Mouse (Mus musculus) hindbrain, embryonic 13.5 days (tissue): ENCODE data around the gene Stk35. TPM values are rescaled to one million over a fixed set of nuclear protein-coding genes. Genes with fewer than 3 reads are reported as not detected.

Experiments used
- ATAC-seq: fragments of 200-750 bp; cut with Nextera tagmentation; 2 replicates; pipeline ENCODE4 v1.8.0; 2017; ENCODE audit warnings: moderate TSS enrichment; ENCODE audit not compliant: low FRiP score
- H3K27ac ChIP-seq: fragments of 300-500 bp; sonication (generic); 2 replicates; pipeline ENCODE4 v1.5.1; 2015; ENCODE audit warnings: inconsistent platforms, mild to moderate bottlenecking, moderate library complexity
- H3K27me3 ChIP-seq: fragments of 300-500 bp; sonication (generic); 2 replicates; pipeline ENCODE4 v1.6.1; 2015; ENCODE audit warnings: mild to moderate bottlenecking, inconsistent platforms
- H3K36me3 ChIP-seq: fragments of 300-500 bp; sonication (generic); 2 replicates; pipeline ENCODE4 v1.6.1; 2015; ENCODE audit warnings: mild to moderate bottlenecking, inconsistent platforms
- H3K4me1 ChIP-seq: fragments of 300-500 bp; sonication (generic); replicated peaks from 2 replicates; pipeline ENCODE4 v1.6.1; 2015; ENCODE audit warnings: inconsistent platforms
- H3K4me2 ChIP-seq: fragments of 300-500 bp; sonication (generic); 2 replicates; pipeline ENCODE4 v1.6.1; 2015; ENCODE audit warnings: inconsistent platforms, mild to moderate bottlenecking, moderate library complexity
- H3K4me3 ChIP-seq: fragments of 300-500 bp; sonication (generic); 2 replicates; pipeline ENCODE4 v1.5.1; 2015; ENCODE audit warnings: mild to moderate bottlenecking, inconsistent platforms
- H3K9ac ChIP-seq: fragments of 300-500 bp; sonication (generic); 2 replicates; pipeline ENCODE4 v1.6.1; 2015; ENCODE audit warnings: mild to moderate bottlenecking, inconsistent platforms
- H3K9me3 ChIP-seq: fragments of 300-500 bp; sonication (generic); 2 replicates; pipeline ENCODE4 v1.6.1; 2016; ENCODE audit warnings: inconsistent platforms
- WGBS: fragments of 180-500 bp; shearing (Covaris S2); methylation state at CpG from one replicate; pipeline ENCODE4 v1.1.7; 2015; 5-methylcytosine and 5-hydroxymethylcytosine counted together
- polyA plus RNA-seq: library from polyadenylated mRNA; unstranded; fragments of >200 nt; fragmentation: Nextera tagmentation; extraction: Ambion mirVana; gene quantifications from 2 replicates; pipeline ENCODE4 v1.2.1, GENCODE M21; 2015

Gene Stk35
- polyA plus RNA-seq, 1 experiment from 2014 or later: 8.7 TPM

DNA sequence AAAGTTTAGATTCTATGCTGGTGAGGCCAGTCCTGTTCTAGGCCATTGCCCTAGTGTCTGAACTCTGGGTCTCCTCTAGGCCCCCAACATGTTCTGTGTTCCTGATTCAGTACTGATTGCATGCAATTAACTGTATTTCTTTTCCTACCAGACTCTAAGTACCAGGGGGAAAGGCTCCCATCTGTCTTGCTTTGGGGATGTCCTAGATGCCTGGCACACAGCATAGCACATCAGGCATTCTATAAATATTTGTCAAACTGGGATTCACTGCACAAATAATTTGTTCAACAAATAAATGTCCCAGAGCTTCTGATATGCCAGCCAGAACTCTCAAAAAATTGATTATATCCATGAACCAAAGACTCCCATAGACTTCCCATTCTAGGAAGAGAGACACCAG, 76.6 kb downstream of the Stk35 start:
- Histone ChIP-seq H3K4me3 (no peak overlapping the region), H3K4me1 (0 out of 2 replicates have a peak, but pooled peaks cover 4% of the 10 kb centered on the region), H3K36me3 (no peaks in the 10 kb centered on the region), H3K9ac (no peak overlapping the region), H3K27ac (no peak overlapping the region), H3K27me3 (no peaks in the 10 kb centered on the region), H3K4me2 (no peak overlapping the region), H3K9me3 (no peaks in the 10 kb centered on the region)
- ATAC-seq: no peak

DNA sequence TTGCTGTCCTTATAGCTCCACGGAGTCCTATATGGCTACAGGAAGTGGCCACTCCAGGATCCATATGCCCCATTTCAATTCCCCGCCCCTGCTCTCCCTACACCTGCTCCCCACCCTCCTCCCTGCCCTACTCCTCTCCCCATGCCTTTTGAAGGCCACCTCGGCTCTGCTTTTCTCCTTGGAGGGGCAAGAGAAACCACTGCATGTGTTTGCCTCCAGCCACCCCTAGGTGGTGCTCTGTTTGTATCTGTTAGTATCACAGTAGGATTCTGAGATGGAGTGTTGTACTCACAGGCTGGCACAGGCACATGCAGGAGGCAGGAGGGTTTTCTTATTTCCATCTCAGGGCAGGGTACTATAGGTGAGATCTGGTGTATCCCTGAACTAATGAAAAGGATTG, 79.5 kb downstream of the Stk35 start:
- Histone ChIP-seq H3K27ac (no peak overlapping the region), H3K36me3 (no peaks in the 10 kb centered on the region), H3K27me3 (no peaks in the 10 kb centered on the region), H3K4me2 (no peak overlapping the region), H3K4me1 (0 out of 2 replicates have a peak, but pooled peaks cover 2% of the 10 kb centered on the region), H3K9ac (no peak overlapping the region), H3K9me3 (no peaks in the 10 kb centered on the region), H3K4me3 (no peak overlapping the region)
- ATAC-seq: no peak
- 36% methylated on average over 3 of the region's 3 CpGs for WGBS

DNA sequence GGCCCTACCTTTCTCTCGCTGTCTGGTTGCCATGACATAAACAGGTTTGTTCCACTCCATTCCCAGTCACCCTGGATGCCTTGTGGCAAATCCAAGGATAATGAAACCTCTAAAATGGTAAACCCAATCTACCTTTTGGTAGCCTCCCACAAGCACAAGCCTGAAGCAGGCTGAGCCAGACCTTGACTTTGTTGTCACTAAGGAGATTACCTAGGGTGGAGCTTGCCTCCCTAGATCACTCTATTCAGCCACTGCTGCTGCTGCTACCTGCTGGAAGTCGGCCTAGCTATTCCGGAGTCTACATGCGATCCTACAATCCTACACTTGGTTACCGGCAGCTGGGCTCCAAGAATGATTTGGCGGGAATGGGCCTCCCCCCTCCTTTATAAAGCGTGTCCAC, 79.9 kb downstream of the Stk35 start:
- Histone ChIP-seq H3K4me2 (no peak overlapping the region), H3K9ac (no peak overlapping the region), H3K4me3 (no peak overlapping the region), H3K9me3 (no peaks in the 10 kb centered on the region), H3K27ac (no peak overlapping the region), H3K4me1 (0 out of 2 replicates have a peak, but pooled peaks cover 2% of the 10 kb centered on the region), H3K36me3 (no peaks in the 10 kb centered on the region), H3K27me3 (no peaks in the 10 kb centered on the region)
- ATAC-seq: no peak
- WGBS: 89% methylated on average over 7 of the region's 7 CpGs

DNA sequence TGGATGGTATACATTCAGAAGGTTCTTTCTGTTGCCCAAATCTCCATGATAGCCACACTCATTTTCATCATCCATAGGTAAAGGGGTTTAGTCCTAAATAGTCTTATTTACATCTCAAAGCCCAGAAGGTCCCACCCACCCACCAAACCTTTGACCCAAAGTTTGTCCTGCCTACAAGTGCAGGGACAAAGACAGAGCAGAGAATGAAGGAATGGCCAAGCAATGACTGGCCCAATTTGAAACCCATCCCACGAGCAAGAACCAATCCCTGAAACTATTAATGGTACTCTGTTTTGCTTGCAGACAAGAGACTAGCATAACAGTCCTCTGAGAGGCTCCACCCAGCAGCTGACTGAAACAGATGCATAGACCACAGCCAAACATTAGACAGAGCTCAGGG, 81.6 kb downstream of the Stk35 start:
- Histone ChIP-seq H3K27ac (no peak overlapping the region), H3K27me3 (no peaks in the 10 kb centered on the region), H3K4me3 (no peak overlapping the region), H3K9me3 (no peaks in the 10 kb centered on the region), H3K36me3 (no peaks in the 10 kb centered on the region), H3K9ac (no peak overlapping the region), H3K4me1 (0 out of 2 replicates have a peak, but pooled peaks cover 2% of the 10 kb centered on the region), H3K4me2 (no peak overlapping the region)
- 68% methylated on average over 1 of the region's 1 CpGs for WGBS
- no peak for ATAC-seq

Other genes starting within 250 kb of the Stk35 start
- 20.8 and 23.1 TPM in 2 replicates for gene Sirpa, start 207.7 kb upstream of the Stk35 start, polyA plus RNA-seq
- 10.5 and 13.4 TPM in 2 replicates for gene Pdyn, start 100.7 kb upstream of the Stk35 start, polyA plus RNA-seq
- 0.04 TPM in 1 of 2 replicates, not detected in the other for gene Tgm3, start 211.8 kb downstream of the Stk35 start, polyA plus RNA-seq